Mouse (Mus musculus) CD4-positive, CD25-positive, alpha-beta regulatory T cell, adult 2 months (primary cell): ENCODE results near the gene Ift88.

Experiments
- DNase-seq: peaks from one replicate; pipeline ENCODE4 v3.0.0-alpha.2; 2012; ENCODE audit warnings: low read depth, low spot score

Gene Ift88

DNA sequence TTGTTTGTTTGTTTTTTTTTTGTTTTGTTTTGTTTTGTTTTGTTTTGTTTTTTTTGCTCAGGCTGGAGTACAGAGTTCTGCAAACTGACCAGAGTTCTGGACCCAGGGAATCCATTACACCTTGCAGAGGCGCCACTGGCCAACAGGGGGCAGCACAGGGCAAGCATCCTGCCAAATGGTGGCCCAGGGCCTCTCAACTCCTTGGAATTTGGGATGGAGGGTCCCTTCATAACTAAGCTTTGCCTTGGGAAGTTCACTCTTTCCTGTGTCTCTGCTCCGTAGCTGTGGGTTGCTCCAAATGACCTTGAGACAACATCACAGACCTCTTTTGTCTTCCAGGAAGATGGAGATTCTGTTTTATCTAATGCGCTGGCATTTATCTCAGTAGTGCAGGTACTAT, 109.4 kb downstream of the Ift88 start:
- DNase-seq, result peak; percentile 69

GRCm38 (mm10) chr14:57533841-57534240, 110.0 kb downstream of the Ift88 start:
- DNase-seq, result no peak

GRCm38 (mm10) chr14:57534346-57534745, 110.5 kb downstream of the Ift88 start:
- DNase-seq, result no peak

- no peak for DNase-seq
Measured at GRCm38 (mm10) chr14:57534961-57535360, 111.1 kb downstream of the Ift88 start.

DNA sequence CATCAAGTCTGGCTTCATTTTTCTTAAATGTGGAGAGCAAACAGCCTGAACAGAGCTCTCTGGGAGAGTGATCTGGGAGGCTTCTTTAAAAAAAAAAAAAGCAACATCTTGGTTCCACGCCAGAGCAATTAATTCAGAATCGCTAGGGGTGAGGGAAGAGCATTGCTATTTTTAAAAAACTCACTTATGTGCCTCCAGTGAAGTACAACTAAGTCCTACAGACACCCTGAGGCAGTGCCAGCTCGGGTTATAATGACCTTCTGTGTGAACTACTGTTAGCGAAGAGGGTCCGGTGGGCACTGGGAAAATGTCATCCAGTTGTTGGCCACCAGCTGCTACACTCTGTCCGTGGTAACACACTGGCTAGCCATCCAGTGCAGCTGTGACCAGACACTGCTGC, 111.8 kb downstream of the Ift88 start:
- DNase-seq, result no peak

DNA sequence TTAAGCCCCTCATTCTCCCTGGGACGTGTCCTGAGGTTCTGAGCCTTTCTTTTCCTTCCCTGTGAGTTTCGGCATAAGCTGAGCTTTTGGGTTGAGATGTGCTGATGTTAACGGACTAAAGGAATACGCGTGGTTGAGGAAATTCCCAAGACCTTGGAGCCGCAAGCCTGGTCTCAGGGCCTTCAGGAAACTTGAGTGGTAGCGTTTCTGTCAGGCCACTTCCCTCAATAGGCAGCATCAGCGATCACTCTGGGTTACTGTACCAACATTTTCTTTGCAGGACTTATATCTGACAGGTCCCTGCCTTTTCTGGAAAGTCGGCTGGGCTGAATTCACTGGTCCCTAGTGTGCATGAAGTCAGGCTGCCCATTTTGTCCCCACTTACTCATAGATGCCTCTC, 113.0 kb downstream of the Ift88 start:
- no peak for DNase-seq

DNA sequence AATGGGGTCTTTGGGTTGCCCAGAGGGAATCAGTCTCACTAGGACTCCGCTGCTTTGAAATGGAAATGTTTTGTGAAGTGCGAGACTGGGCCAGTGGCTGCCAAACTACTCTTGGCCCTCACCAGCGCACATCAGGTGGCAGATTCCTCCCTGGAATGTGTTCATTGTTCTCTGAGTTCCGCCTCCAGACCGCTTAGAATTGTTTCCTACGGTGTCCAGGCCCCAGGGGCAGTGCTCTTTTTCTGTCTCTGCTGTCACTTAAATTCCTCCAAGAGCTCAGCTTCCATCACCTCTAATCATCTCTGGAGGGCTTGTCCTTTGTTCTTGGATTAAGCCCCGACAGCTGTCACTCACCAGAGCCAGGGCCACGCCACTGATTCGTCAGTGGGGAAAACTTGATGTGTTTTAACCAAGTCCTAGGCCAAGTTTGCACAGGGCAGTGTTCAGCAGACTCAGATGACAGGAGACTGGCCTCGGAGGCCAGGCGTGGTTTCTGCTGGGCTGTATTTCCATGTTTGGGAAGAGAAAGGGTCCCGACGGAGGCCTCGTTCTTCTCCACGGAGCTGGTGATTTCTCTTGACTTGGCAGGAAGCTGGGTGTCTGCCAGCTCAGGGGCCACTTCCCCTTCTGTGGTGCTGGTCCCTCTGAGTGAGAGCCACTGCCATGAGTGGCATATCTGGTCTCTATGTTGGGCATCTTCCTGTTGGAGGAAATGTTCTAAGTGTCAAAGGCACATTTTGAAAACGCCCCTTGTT, 113.6 kb downstream of the Ift88 start:
- DNase-seq, result peak; percentile 26

- DNase-seq, result no peak
Measured at GRCm38 (mm10) chr14:57540683-57541082, 116.8 kb downstream of the Ift88 start.

DNA sequence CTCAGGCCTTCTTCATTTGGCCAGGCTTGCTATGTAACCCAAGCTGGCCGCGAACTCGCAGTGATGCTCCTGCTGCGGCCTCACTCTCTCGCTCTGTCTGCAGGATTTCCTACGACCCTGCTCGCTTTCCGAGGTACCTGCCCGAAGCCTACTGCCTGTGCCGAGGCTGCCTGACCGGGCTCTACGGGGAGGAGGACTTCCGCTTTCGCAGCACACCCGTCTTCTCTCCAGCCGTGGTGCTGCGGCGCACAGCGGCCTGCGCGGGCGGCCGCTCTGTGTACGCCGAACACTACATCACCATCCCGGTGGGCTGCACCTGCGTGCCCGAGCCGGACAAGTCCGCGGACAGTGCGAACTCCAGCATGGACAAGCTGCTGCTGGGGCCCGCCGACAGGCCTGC, 118.4 kb downstream of the Ift88 start:
- peak; percentile 33 for DNase-seq

- no peak for DNase-seq
Measured at GRCm38 (mm10) chr14:57543420-57544039, 119.7 kb downstream of the Ift88 start.

- DNase-seq, result no peak
Measured at GRCm38 (mm10) chr14:57545526-57545925, 121.7 kb downstream of the Ift88 start.

DNA sequence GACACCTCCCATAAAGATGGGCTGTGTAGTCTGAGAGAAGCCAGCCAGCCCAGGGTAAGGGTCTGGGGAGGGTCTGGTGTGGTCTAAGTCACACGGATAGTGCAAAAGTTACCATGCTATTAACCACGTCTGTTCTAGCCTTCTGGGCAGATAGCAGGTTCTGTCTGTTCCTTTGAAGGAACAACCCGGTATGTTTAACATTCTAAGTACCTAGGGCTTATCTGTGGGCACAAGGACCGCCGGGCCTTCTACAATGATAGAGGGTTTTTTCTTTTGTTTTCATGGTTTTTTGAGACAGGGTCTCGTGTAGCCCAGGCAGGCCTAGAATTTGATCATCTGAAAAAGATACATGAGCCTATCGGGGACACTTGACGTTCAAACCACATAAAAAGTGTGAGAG, 122.3 kb downstream of the Ift88 start:
- DNase-seq, result no peak

GRCm38 (mm10) chr14:57546557-57547021, 122.7 kb downstream of the Ift88 start:
- DNase-seq, result no peak

DNA sequence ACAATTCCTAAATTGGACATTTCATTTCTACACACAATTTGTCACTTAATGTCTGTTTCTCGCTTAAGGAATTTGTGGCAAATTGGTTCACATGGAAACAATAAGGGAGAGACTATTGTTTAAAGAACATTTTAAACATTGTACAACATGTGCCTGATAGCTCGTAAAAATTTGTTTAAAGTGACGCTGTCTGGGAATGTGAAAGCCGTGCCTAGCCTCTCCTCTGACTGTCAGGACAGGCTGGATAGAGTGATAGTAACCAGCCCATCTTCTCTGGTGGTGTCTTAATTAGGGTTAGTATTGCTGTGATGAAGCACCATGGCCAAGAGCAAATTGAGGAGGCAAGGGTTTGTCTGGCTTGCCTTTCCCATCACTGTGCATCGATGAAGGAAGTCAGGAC, 123.2 kb downstream of the Ift88 start:
- no peak for DNase-seq

DNA sequence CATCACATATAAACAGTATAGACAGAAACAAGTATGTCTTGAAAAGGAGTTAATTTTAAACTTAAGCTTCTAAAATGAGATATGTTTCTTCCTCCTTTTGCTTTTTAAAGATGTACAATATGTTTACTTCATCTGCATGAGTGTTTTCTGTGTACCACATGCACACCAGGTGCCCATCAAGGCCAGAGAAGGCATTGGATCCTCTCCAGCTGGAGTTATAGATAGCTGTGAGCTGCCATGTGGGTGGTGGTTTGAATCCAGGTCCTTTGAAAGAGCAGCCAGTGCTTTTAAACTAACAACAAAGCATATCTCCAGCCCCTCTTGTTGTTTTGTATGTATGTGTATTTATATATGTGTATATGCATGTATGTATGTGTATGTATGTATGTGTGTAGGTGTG, 129.1 kb downstream of the Ift88 start:
- no peak for DNase-seq

- DNase-seq, result no peak
Measured at GRCm38 (mm10) chr14:57554434-57554833, 130.6 kb downstream of the Ift88 start.

GRCm38 (mm10) chr14:57555471-57556070, 131.7 kb downstream of the Ift88 start:
- no peak for DNase-seq

- no peak for DNase-seq
Measured at GRCm38 (mm10) chr14:57556922-57557321, 133.1 kb downstream of the Ift88 start.

- DNase-seq, result no peak
Measured at GRCm38 (mm10) chr14:57565626-57566025, 141.8 kb downstream of the Ift88 start.
